Mouse (Mus musculus): ENCODE results near the gene Lrpprc. TPM values are rescaled to one million over a fixed set of nuclear protein-coding genes. Genes with fewer than 3 reads are reported as not detected.

Gene Lrpprc
- polyA plus RNA-seq, 1 experiment from 2014 or later = 61.7 TPM

DNA sequence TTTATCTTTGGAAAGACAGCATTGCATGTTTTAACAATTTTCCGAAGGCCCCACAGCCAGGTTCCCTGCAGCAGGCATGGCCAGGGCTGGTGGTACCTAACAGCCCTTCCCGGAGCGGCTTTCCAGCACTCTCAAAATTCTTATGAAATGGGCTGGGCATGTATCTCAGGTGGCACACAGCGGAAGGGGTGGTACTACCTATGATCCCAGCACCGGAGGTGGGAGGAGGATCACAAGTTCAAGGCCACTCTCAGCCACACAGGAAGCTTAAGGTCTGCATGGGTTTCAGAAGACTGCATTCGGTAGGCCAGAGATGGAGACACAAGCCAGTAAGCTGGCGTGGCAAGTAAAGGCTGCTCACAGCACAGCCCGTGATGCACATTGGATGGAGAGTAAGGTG lies 31.6 kb downstream of the Lrpprc start:
- ATAC-seq (replicated peaks; ENCODE audit: insufficient number of reproducible peaks, insufficient read depth, low FRiP score, low read depth) = no peak
- H3K9ac ChIP-seq = no peak overlapping the region
- no peak overlapping the region for H3K4me2 ChIP-seq
- H3K4me1 ChIP-seq (replicated peaks) = no peaks in the 10 kb centered on the region
- H3K27ac ChIP-seq = no peak overlapping the region
- WGBS = 86% methylated on average over 8 of the region's 8 CpGs
- no peaks in the 10 kb centered on the region for H3K27me3 ChIP-seq
- H3K9me3 ChIP-seq (replicated peaks) = no peaks in the 10 kb centered on the region
- peaks cover 38% of the 10 kb centered on the region for H3K36me3 ChIP-seq
- no peak overlapping the region for H3K4me3 ChIP-seq

- H3K36me3 ChIP-seq = peaks cover 33% of the 10 kb centered on the region
- ATAC-seq (replicated peaks; ENCODE audit: insufficient number of reproducible peaks, insufficient read depth, low FRiP score, low read depth) = no peak
- H3K27me3 ChIP-seq = no peaks in the 10 kb centered on the region
- H3K27ac ChIP-seq = no peak overlapping the region
- 41% methylated on average over 10 of the region's 10 CpGs for WGBS
- H3K4me2 ChIP-seq = no peak overlapping the region
- no peak overlapping the region for H3K9ac ChIP-seq
- H3K4me3 ChIP-seq = no peak overlapping the region
- no peaks in the 10 kb centered on the region for H3K9me3 ChIP-seq (replicated peaks)
- H3K4me1 ChIP-seq (replicated peaks) = no peaks in the 10 kb centered on the region
Observed at GRCm38 (mm10) chr17:84758374-84758773, 32.2 kb downstream of the Lrpprc start.

GRCm38 (mm10) chr17:84756090-84756489 lies 34.5 kb downstream of the Lrpprc start:
- no peak overlapping the region for H3K27ac ChIP-seq
- H3K9me3 ChIP-seq (replicated peaks) = no peaks in the 10 kb centered on the region
- H3K9ac ChIP-seq = no peak overlapping the region
- H3K36me3 ChIP-seq = peaks cover 22% of the 10 kb centered on the region; the same call in 1 of the 2 replicates
- 65% methylated on average over 2 of the region's 2 CpGs for WGBS
- H3K27me3 ChIP-seq = no peaks in the 10 kb centered on the region
- H3K4me2 ChIP-seq = no peak overlapping the region
- ATAC-seq (replicated peaks; ENCODE audit: insufficient number of reproducible peaks, insufficient read depth, low FRiP score, low read depth) = no peak
- no peaks in the 10 kb centered on the region for H3K4me1 ChIP-seq (replicated peaks)
- H3K4me3 ChIP-seq = no peak overlapping the region

DNA sequence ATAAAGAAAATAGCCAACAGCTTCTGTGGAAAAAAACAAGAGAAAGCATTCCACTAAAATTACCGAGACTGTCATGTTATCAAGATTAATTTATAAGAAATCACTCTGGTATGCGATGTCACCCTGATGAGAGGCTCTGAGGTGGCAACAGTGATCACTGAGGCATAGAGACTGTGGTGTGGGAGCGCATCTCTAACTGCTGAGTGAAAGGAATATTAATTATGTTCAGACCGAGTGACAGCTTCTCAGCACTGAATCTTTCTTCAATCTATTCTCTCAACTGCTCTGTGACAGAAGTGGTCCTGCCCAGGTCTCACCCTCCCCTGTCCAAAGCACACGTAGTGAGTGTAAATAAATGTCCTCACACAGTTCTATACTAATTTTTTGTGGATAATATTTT lies 37.1 kb downstream of the Lrpprc start:
- no peak for ATAC-seq (replicated peaks; ENCODE audit: insufficient number of reproducible peaks, insufficient read depth, low FRiP score, low read depth)
- WGBS = 87% methylated on average over 5 of the region's 5 CpGs
- H3K27ac ChIP-seq = no peak overlapping the region

DNA sequence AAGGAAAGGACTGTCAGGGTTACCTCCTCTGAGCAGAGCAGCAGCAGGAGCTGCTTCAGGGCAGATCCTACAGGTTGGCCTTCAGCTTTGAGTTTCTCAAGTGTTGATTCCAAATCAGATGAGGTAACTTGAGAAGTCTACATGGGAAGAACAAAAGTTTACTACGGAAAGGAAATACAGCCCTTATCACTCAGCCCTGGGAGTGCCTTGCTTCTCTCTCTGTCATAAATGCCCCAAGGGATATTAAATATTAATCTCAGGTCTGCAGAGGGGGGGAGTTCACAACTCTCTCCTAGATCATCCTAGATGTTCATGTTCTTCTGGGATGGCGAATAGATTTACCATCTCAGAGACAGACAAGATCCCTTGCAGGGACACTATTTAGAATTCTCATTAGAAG lies 38.3 kb downstream of the Lrpprc start:
- ATAC-seq (replicated peaks; ENCODE audit: insufficient number of reproducible peaks, insufficient read depth, low FRiP score, low read depth) = no peak
- no peaks in the 10 kb centered on the region for H3K4me1 ChIP-seq (replicated peaks)
- peaks cover 36% of the 10 kb centered on the region for H3K36me3 ChIP-seq
- H3K9ac ChIP-seq = no peak overlapping the region
- no peak overlapping the region for H3K4me3 ChIP-seq
- H3K27me3 ChIP-seq = no peaks in the 10 kb centered on the region
- 71% methylated on average over 2 of the region's 2 CpGs for WGBS
- no peak overlapping the region for H3K4me2 ChIP-seq
- H3K9me3 ChIP-seq (replicated peaks) = no peaks in the 10 kb centered on the region
- no peak overlapping the region for H3K27ac ChIP-seq

More for the DNA sequence above, 37.1 kb downstream of the Lrpprc start:
- H3K4me2 ChIP-seq = no peak overlapping the region
- no peak overlapping the region for H3K4me3 ChIP-seq
- H3K9me3 ChIP-seq (replicated peaks) = no peaks in the 10 kb centered on the region
- no peak overlapping the region for H3K9ac ChIP-seq
- H3K36me3 ChIP-seq = peaks cover 30% of the 10 kb centered on the region
- no peaks in the 10 kb centered on the region for H3K27me3 ChIP-seq
- H3K4me1 ChIP-seq (replicated peaks) = no peaks in the 10 kb centered on the region

- H3K4me3 ChIP-seq = no peak overlapping the region
- H3K4me2 ChIP-seq = no peak overlapping the region
- H3K36me3 ChIP-seq = peaks cover 36% of the 10 kb centered on the region
- no peaks in the 10 kb centered on the region for H3K27me3 ChIP-seq
- no peak overlapping the region for H3K27ac ChIP-seq
- no peaks in the 10 kb centered on the region for H3K9me3 ChIP-seq (replicated peaks)
- 60% methylated on average over 8 of the region's 8 CpGs for WGBS
- H3K9ac ChIP-seq = no peak overlapping the region
- no peak for ATAC-seq (replicated peaks; ENCODE audit: insufficient number of reproducible peaks, insufficient read depth, low FRiP score, low read depth)
- H3K4me1 ChIP-seq (replicated peaks) = no peaks in the 10 kb centered on the region
Observed at GRCm38 (mm10) chr17:84751630-84752191, 38.9 kb downstream of the Lrpprc start.

DNA sequence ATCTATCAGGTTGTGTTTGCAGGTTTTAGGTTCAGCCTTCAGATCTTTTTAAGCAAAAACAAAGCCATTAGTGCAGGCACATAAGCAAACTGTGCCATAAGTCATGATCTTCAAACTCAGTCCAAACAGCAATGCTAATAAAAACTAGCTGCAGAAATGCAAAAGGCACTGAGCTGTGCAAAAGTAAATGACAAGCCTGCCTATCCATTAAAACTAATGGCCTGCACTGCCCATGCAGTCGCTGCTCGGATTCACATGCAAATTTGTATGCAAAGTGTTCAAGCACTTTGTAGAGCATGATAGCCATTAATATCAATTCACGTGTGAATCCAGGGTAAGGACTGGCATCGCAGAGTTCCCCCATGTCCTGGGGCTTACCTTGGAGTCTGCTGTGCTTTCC lies 40.5 kb downstream of the Lrpprc start:
- H3K4me1 ChIP-seq (replicated peaks) = no peaks in the 10 kb centered on the region
- no peaks in the 10 kb centered on the region for H3K27me3 ChIP-seq
- no peak overlapping the region for H3K4me3 ChIP-seq
- 92% methylated on average over 4 of the region's 4 CpGs for WGBS
- H3K9ac ChIP-seq = no peak overlapping the region
- no peaks in the 10 kb centered on the region for H3K9me3 ChIP-seq (replicated peaks)
- H3K4me2 ChIP-seq = no peak overlapping the region
- H3K36me3 ChIP-seq = peaks cover 36% of the 10 kb centered on the region
- ATAC-seq (replicated peaks; ENCODE audit: insufficient number of reproducible peaks, insufficient read depth, low FRiP score, low read depth) = no peak
- H3K27ac ChIP-seq = no peak overlapping the region

GRCm38 (mm10) chr17:84749297-84749696 lies 41.3 kb downstream of the Lrpprc start:
- 70% methylated on average over 8 of the region's 8 CpGs for WGBS
- H3K4me1 ChIP-seq (replicated peaks) = no peaks in the 10 kb centered on the region

DNA sequence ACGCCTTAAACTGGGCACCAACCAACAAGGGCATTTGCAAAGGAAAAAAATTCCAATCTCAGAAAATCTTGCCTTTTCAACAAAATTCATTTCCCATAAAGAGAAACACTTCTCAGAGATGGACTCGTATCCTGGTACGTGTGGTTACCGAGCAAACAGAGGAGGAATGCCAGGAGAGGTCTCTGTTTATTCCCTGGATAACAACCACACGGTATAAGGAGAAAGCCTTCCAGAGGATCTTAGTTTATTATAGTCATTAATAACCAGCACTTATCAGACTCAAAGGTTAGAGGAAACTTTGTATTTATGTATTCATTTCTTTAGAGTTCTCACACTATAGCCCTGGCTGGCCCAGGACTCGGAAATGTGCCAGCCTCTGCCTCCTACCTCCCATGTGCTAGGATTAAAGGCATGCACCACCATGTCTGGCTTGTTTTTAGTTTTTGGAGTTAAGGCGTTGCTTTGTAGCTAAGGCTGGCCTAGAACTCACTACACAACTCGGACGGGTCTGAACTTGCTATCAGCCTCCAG lies 42.4 kb downstream of the Lrpprc start:
- Histone ChIP-seq H3K9me3 (replicated peaks) (no peaks in the 10 kb centered on the region), H3K9ac (no peak overlapping the region), H3K4me1 (replicated peaks) (no peaks in the 10 kb centered on the region), H3K4me3 (no peak overlapping the region), H3K27me3 (no peaks in the 10 kb centered on the region), H3K27ac (no peak overlapping the region), H3K4me2 (no peak overlapping the region), H3K36me3 (peaks cover 36% of the 10 kb centered on the region)
- WGBS = 84% methylated on average over 9 of the region's 9 CpGs
- ATAC-seq (replicated peaks; ENCODE audit: insufficient number of reproducible peaks, insufficient read depth, low FRiP score, low read depth) = no peak

More at GRCm38 (mm10) chr17:84749297-84749696, 41.3 kb downstream of the Lrpprc start:
- no peak overlapping the region for H3K9ac ChIP-seq
- no peaks in the 10 kb centered on the region for H3K9me3 ChIP-seq (replicated peaks)
- H3K27me3 ChIP-seq = no peaks in the 10 kb centered on the region
- H3K36me3 ChIP-seq = peaks cover 36% of the 10 kb centered on the region
- H3K4me3 ChIP-seq = no peak overlapping the region
- no peak for ATAC-seq (replicated peaks; ENCODE audit: insufficient number of reproducible peaks, insufficient read depth, low FRiP score, low read depth)
- H3K4me2 ChIP-seq = no peak overlapping the region
- no peak overlapping the region for H3K27ac ChIP-seq

DNA sequence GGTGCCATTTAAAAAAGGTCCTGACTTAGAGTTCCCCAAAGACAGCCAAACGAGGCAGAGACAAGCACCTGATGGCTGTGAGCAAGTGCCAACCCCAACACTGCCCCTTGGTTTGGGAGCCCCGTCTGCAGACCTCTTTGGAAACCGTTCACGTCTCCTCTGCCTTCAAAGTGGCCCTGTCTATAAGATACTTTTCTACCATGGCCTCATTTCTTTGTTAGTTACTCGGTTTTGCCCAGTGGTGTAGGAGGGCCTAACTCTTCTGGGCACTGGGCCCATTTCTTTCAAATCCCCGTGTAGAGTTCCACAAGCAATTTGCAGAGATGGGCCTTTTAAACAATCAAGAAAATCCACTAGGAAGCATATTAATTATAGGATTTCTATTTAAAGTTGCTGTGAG lies 43.4 kb downstream of the Lrpprc start:
- Histone ChIP-seq H3K4me2 (no peak overlapping the region), H3K36me3 (peaks cover 34% of the 10 kb centered on the region), H3K9me3 (replicated peaks) (no peaks in the 10 kb centered on the region), H3K4me3 (no peak overlapping the region), H3K4me1 (replicated peaks) (0 out of 2 replicates have a peak, but pooled peaks cover 4% of the 10 kb centered on the region), H3K9ac (no peak overlapping the region), H3K27ac (no peak overlapping the region), H3K27me3 (no peaks in the 10 kb centered on the region)
- WGBS = 70% methylated on average over 6 of the region's 6 CpGs
- no peak for ATAC-seq (replicated peaks; ENCODE audit: insufficient number of reproducible peaks, insufficient read depth, low FRiP score, low read depth)

- Histone ChIP-seq H3K27me3 (no peaks in the 10 kb centered on the region), H3K4me3 (no peak overlapping the region), H3K36me3 (peaks cover 16% of the 10 kb centered on the region; the same call in 1 of the 2 replicates), H3K9ac (no peak overlapping the region), H3K27ac (no peak overlapping the region), H3K4me1 (replicated peaks) (0 out of 2 replicates have a peak, but pooled peaks cover 4% of the 10 kb centered on the region), H3K9me3 (replicated peaks) (no peaks in the 10 kb centered on the region), H3K4me2 (no peak overlapping the region)
- WGBS = 66% methylated on average over 9 of the region's 9 CpGs
- no peak for ATAC-seq (replicated peaks; ENCODE audit: insufficient number of reproducible peaks, insufficient read depth, low FRiP score, low read depth)
Observed at GRCm38 (mm10) chr17:84745001-84745400, 45.6 kb downstream of the Lrpprc start.

- Histone ChIP-seq H3K27ac (no peak overlapping the region), H3K9me3 (replicated peaks) (no peaks in the 10 kb centered on the region), H3K36me3 (peaks cover 14% of the 10 kb centered on the region; the same call in 1 of the 2 replicates), H3K4me1 (replicated peaks) (0 out of 2 replicates have a peak, but pooled peaks cover 4% of the 10 kb centered on the region), H3K4me2 (no peak overlapping the region), H3K9ac (no peak overlapping the region), H3K27me3 (no peaks in the 10 kb centered on the region), H3K4me3 (no peak overlapping the region)
- no peak for ATAC-seq (replicated peaks; ENCODE audit: insufficient number of reproducible peaks, insufficient read depth, low FRiP score, low read depth)
- 74% methylated on average over 4 of the region's 4 CpGs for WGBS
Observed at GRCm38 (mm10) chr17:84744256-84744655, 46.3 kb downstream of the Lrpprc start.
